Mouse (Mus musculus) ES-E14 (cell line): Measurements from ENCODE around the gene Eif3m.

Experiments
- HCFC1 ChIP-seq: IDR thresholded peaks from 2 replicates; pipeline ENCODE4 v1.6.1; 2012; ENCODE audit warnings: low read length, inconsistent platforms, borderline replicate concordance; ENCODE audit not compliant: insufficient read depth
- ZC3H11A ChIP-seq: IDR thresholded peaks from 2 replicates; pipeline ENCODE4 v1.6.1; 2012; ENCODE audit warnings: low read depth, mild to moderate bottlenecking, inconsistent platforms, low read length, borderline replicate concordance
- ZNF384 ChIP-seq: IDR thresholded peaks from 2 replicates; pipeline ENCODE4 v1.6.1; 2012; ENCODE audit warnings: low read depth, low read length, inconsistent platforms

- no peak for TF ChIP-seq ZC3H11A
- no peak for TF ChIP-seq ZNF384
- TF ChIP-seq HCFC1: no peak
Observed at GRCm38 (mm10) chr2:105019457-105019856, 2.6 kb upstream of the Eif3m start.
